Mouse (Mus musculus): ENCODE measurements around the gene Nos1.
A peak's percentile ranks its signal among the peaks of the same experiment; 100 is the strongest.
"Not testable (repeated sequence)": the region's sequence is repeated elsewhere in the genome, so short reads cannot be mapped to it uniquely, and the experiment has no call there.

Nos1 gene

GRCm38 (mm10) chr5:117839501-117839900, 58.7 kb downstream of the Nos1 start:
- DNase-seq (ENCODE audit: low spot score in 2 of 2) = no peak

- DNase-seq (ENCODE audit: low spot score in 2 of 2) = peak in 1 of 2 experiments; percentile 16
Observed at GRCm38 (mm10) chr5:117840203-117840602, 59.4 kb downstream of the Nos1 start.

GRCm38 (mm10) chr5:117840988-117841387, 60.2 kb downstream of the Nos1 start:
- peak in 1 of 2 experiments; percentile 30 for DNase-seq (ENCODE audit: low spot score in 2 of 2)

- DNase-seq (ENCODE audit: low spot score in 2 of 2) = peak; percentile 38
Observed at GRCm38 (mm10) chr5:117841651-117842347, 61.0 kb downstream of the Nos1 start.

- DNase-seq (ENCODE audit: low spot score in 2 of 2) = no peak
Observed at GRCm38 (mm10) chr5:117842699-117843098, 61.9 kb downstream of the Nos1 start.

- no peak for DNase-seq (ENCODE audit: low spot score in 2 of 2)
Observed at GRCm38 (mm10) chr5:117844611-117845010, 63.8 kb downstream of the Nos1 start.

- no peak for DNase-seq (ENCODE audit: low spot score in 2 of 2)
Observed at GRCm38 (mm10) chr5:117850474-117850873, 69.6 kb downstream of the Nos1 start.

- DNase-seq (ENCODE audit: low spot score in 2 of 2) = no peak
Observed at GRCm38 (mm10) chr5:117853741-117854140, 72.9 kb downstream of the Nos1 start.

GRCm38 (mm10) chr5:117864588-117865300, 83.9 kb downstream of the Nos1 start:
- peak; percentile 77 to 79 for DNase-seq (ENCODE audit: low spot score in 2 of 2)

GRCm38 (mm10) chr5:117865876-117866275, 85.0 kb downstream of the Nos1 start:
- DNase-seq (ENCODE audit: low spot score in 2 of 2) = no peak

GRCm38 (mm10) chr5:117871614-117872013, 90.8 kb downstream of the Nos1 start:
- DNase-seq (ENCODE audit: low spot score in 2 of 2) = no peak

- no peak for DNase-seq (ENCODE audit: low spot score in 2 of 2)
Observed at GRCm38 (mm10) chr5:117873807-117874206, 93.0 kb downstream of the Nos1 start.

- no peak for DNase-seq (ENCODE audit: low spot score in 2 of 2)
Observed at GRCm38 (mm10) chr5:117874236-117874635, 93.4 kb downstream of the Nos1 start.

GRCm38 (mm10) chr5:117879136-117879535, 98.3 kb downstream of the Nos1 start:
- DNase-seq (ENCODE audit: low spot score in 2 of 2) = no peak

- peak; percentile 22 to 50 for DNase-seq (ENCODE audit: low spot score in 2 of 2)
Observed at GRCm38 (mm10) chr5:117880916-117881555, 100.2 kb downstream of the Nos1 start.

- DNase-seq (ENCODE audit: low spot score in 2 of 2) = not testable (repeated sequence)
Observed at GRCm38 (mm10) chr5:117882411-117882810, 101.6 kb downstream of the Nos1 start.

- DNase-seq (ENCODE audit: low spot score in 2 of 2) = no peak
Observed at GRCm38 (mm10) chr5:117884991-117885390, 104.2 kb downstream of the Nos1 start.

- no peak for DNase-seq (ENCODE audit: low spot score in 2 of 2)
Observed at GRCm38 (mm10) chr5:117888126-117888525, 107.3 kb downstream of the Nos1 start.

- no peak for DNase-seq (ENCODE audit: low spot score in 2 of 2)
Observed at GRCm38 (mm10) chr5:117888946-117889345, 108.1 kb downstream of the Nos1 start.

GRCm38 (mm10) chr5:117889571-117889970, 108.7 kb downstream of the Nos1 start:
- no peak for DNase-seq (ENCODE audit: low spot score in 2 of 2)

- DNase-seq (ENCODE audit: low spot score in 2 of 2) = peak; percentile 10 to 33
Observed at GRCm38 (mm10) chr5:117890871-117891270, 110.0 kb downstream of the Nos1 start.

- DNase-seq (ENCODE audit: low spot score in 2 of 2) = no peak
Observed at GRCm38 (mm10) chr5:117891545-117891944, 110.7 kb downstream of the Nos1 start.

- DNase-seq (ENCODE audit: low spot score in 2 of 2) = no peak
Observed at GRCm38 (mm10) chr5:117894050-117894449, 113.2 kb downstream of the Nos1 start.

Data from right cerebral cortex, adult 2 months (tissue).